Mouse (Mus musculus): ENCODE data around the gene Scnn1a.

The Scnn1a gene

DNA sequence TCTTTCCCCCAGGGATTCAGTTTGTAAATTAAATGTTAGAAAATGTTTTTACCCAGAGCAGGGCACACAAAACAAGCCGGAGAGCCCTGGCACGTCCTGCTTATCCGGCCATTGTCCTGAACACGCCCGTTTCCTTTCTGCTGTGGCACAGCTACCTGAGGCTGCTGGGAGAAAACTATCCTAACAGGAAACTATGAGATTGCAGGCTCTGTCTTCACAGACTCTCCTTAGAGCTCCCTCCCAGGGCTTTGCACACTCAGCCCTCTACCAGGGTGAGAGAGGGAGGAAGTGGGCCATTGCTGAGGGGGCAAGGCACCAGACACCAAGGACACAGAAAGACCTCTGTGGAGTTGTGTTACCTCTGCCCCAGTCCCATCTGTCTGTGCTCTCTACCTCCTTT is 19.8 kb downstream of the Scnn1a start:
- in situ Hi-C loops (cut with MboI): no loop called here

DNA sequence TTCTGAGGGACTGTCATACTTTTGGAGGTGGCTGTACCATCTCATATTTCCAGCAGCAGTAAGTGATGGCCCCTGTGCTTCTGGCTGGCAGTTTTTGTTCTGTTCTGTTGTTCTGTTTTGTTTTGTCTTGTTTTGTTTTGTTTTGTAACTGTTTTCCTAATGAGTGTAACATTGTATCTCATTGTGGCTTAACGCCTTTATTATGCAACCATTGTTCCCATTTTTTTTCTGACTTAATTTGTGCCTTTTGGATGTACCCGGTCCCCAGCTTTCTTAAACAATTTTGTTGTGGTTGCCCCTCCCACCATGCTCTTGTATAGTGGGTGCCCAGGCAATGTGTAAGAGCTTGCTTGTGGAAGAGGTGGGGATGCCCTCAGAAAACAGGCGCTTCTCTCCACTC is 21.7 kb downstream of the Scnn1a start:
- in situ Hi-C loops (cut with MboI): no loop called here

DNA sequence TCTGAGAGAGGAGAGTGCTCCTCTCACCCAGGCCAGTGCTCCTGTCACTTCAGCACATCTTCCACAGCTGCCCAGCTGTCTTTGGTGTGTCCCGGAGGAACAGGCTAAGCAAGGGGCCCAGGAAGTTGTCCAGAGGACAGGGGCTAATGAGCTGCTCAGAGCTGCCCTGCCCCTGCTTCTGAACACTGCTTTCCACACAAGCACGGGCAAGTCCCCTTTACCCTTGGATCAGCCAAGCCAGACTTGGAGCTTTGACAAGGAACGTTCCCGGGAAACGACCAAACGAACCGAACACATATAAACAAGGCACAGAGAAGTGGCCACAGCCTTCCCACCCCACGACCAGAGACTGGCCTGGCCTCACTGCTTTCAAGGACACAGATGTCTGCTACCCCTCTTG is 23.6 kb downstream of the Scnn1a start:
- in situ Hi-C loops (cut with MboI): no loop called here

DNA sequence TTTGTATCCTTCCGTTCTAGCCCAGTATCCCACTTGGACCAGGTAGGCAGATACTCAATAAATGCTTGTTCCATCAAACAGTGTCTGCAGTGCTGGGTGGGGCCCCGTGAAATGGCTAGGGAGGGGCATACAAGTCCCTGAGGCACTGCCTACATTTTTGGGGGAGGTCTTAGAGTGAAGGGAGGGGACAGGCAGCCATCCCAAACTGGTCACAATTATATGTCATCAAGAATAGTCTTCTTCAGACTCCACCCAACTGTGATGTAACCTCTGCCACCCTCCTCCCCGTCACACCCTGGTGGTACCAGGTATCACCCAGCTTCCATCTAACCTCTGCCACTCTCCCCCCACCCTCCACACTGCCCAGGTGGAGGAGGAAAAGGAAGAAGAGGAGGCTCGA is 24.4 kb downstream of the Scnn1a start:
- in situ Hi-C loops (cut with MboI): no loop called here

DNA sequence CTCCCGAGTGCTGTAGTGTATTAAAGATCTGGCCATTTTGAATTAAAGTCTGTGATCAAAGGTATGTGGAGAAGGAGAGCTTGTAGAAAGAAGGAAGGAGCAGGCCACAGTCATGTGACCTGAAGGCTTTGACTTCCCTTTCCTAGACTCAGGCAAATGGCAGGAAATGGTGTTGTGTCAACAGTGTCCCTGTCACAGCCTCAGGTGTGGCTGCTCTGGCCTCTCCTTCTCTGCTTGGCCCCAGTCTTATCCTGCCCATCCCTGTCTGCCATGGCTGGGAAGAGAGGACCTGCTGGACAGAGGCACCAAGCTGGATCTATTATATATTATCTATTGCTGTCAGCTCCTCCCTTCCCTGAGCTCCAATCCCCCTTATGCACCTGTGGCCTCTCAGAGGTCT is 25.2 kb downstream of the Scnn1a start:
- in situ Hi-C loops (cut with MboI): no loop called here

DNA sequence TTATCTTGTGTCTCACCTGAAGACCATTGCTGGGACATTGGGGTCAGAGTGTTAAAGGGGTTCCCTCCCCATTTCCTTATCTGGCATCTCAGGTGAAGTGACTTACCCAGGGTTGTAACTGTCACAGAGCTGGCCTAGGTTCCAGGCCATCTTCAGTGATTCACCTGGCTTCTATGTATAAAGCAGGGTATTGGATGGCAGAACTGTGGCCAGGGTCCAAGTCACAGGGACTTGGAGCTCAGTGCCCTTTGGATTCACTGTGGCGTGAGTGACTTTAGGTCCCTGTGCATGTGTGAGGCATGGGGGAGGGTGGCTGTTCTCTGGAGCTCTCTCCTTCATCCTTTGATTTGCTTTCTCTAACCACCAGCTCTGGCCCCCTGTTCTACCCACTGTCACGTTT is 25.6 kb downstream of the Scnn1a start:
- in situ Hi-C loops (cut with MboI): no loop called here

DNA sequence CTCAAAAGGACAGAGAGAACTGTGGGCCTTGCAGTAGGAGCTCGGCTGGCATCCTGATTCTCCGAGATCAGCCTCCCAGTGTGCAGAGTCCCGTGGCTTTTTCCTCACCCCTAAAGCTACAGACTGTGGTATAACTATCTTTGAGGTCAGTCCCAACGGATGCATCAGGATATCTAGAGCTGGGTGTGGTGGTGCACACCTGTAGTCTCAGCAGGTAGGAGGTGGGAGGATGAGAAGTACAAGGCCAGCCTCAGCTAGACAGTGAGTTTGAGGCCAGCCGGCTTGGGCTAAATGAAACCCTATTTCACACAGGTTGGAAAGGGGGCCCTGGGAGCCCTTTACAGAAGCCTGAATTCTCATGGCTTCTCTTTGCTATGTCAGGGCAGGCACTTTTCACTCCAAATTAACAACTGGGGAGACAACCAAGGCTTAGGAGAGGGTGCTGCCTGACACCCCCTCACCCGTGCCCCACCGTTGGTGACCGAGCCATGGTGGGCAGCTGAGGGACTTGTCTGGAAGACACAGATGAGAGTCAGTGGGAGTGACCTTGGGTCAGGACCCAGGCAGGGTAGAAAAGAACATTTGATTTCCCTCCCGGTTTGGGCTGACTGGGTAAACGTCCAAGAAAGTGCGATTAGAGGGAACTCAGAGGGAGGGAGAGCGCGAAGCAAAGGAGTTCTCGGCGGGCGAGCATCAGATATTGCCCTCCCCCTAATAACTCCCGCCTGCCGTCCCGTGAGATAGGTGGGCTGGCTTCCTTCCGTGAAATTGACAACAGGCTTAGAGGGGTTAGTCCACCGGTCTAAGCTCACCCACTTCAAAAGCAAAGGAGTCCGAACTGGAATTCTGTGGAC is 28.5 kb downstream of the Scnn1a start, which contains the start of gene Tnfrsf1a:
Gene Tnfrsf1a, plus strand, starts transcription at position 642 of the 854 bp plus-strand sequence.
- in situ Hi-C loops (cut with MboI): no loop called here

DNA sequence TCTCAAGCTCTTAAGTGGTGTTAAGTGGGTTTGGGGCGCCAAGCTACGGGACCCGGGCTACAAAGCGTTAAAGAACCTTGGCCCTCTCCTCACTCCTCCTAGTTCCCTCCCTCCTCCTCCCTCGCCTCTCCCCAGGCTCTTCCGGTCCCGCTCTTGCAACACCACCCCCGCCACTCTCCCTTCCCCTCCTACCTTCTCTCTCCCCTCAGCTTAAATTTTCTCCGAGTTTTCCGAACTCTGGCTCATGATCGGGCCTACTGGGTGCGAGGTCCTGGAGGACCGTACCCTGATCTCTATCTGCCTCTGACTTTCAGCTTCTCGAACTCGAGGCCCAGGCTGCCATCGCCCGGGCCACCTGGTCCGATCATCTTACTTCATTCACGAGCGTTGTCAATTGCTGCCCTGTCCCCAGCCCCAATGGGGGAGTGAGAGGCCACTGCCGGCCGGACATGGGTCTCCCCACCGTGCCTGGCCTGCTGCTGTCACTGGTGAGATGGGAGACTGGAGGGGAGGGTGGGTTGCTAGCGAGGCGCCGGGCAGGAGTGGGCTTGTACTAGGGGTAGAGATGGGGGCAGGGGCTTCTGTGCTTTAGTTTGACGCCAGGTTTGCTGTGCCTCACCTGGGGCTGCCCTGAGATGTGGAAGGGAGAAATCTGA is 29.2 kb downstream of the Scnn1a start:
- in situ Hi-C loops (cut with MboI): no loop called here

DNA sequence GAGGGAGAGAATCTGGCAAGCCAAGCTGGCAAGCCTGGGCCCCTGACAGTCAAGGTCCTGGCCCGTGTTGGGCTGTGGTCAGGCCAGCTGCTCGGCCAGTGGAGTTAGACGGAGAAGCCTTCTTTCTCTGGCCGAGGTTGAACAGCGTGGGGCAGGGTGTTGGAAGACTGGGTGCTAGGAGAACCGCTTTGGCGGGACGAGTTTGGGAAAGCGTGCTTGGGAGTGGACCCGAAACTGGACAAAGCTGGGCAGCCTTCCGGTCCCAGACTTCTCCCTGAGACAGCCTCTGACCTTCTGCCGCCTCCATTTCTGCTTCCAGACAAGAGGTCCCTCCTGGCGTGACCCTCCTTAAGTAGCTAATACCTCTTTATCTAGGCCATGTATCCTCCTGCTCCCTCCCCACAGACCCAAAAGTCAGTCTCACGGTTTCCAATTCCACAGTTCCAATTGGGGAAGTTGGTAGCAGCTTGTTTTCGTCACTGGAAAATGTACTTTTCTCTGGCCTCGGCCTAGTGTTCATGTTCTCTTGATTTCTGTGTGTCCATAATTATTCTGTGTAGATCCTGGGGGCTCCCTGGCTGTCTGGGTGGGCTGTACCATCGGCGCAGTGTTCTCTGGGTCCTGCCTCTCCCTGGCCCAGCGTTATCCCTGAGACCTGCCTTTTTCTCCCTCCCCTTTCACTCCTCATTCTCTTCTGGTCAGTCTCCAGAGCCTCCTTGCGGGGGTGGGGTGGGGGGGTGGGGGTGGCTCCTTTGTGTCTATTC is 30.0 kb downstream of the Scnn1a start:
- in situ Hi-C loops (cut with MboI): no loop called here

DNA sequence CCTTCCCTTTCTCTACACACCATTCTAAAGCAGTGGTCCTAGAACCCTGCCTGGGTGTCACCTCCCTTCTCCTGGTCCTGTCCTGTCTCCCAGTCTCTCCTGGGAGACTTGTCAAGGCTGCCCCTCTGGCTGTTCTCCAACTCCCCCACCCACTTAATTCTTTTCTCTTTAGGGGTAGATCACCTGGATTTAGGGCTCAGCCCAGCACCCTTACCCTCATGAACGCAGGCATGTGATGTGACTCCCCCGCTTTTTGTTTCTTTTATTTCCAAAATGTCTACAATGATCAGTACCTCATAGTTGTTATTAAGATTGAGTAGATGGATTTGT is 30.5 kb downstream of the Scnn1a start:
- in situ Hi-C loops (cut with MboI): no loop called here

DNA sequence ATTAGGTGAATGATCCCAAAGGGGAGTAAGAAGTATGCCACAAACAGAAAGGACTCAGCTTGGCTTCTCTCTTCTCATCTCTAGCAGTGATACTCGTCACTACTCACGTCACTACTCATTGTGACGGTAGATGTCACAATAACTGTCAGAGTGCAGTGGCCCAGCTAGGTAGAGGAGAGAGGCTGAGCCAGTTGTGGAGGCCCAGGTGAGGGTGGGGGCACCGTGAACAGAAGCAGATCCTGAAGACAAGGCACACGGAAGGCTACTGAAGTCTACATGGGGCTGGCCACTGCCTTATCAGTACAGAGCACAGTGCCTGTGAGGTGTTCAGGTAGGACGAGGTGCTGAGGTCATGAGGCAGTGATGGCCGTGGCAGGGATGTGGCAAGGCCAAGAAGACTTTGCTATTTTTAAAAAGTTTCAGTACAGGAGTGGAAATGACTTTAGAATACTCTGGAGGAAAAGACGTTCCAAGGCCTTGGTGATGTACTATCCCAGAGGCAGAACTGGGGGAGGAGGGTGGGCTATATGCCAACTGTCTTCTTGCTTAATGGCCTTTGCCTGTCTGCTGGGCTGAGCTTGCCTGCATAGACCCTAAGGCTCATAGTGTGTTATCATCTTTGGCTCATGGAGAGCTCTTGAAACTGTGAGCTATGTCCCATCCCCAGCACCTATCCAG is 31.0 kb downstream of the Scnn1a start:
- in situ Hi-C loops (cut with MboI): no loop called here

DNA sequence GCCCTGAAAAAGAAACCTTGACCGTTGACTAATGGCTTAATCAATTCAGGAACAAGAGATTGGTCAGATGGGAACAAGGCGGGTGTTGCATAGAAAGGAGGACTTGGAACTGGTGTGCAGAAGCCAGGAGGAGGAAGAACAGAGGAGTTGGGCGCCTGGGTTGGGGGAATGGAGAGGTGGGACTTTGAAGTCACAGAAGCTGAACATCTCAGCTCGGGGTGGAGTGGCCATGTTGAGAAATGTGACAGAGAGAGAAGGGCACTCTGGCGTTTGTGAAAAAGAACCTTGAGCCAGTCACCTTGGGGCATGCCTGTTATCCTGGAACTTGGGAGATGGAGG is 31.6 kb downstream of the Scnn1a start:
- in situ Hi-C loops (cut with MboI): no loop called here

DNA sequence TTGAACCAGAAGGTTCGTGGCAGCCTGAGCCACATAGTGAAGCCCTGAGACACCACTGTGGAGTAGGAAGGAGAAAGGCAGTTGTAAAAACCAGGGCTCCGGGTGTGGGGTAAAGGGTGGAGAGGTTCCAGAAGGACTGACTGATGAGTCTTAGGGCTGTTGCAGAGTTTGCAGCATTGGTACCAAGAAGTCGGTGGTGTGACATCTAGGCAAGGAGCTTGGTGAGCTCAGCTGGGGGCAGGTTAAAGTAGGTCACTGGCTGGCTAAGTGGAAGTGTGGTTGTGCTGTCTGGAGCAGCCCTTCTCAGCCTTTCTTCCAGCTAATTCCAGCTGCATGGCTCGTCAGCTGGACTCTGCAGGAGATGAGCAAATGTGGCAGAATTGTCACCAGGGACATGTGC is 32.4 kb downstream of the Scnn1a start:
- in situ Hi-C loops (cut with MboI): no loop called here

DNA sequence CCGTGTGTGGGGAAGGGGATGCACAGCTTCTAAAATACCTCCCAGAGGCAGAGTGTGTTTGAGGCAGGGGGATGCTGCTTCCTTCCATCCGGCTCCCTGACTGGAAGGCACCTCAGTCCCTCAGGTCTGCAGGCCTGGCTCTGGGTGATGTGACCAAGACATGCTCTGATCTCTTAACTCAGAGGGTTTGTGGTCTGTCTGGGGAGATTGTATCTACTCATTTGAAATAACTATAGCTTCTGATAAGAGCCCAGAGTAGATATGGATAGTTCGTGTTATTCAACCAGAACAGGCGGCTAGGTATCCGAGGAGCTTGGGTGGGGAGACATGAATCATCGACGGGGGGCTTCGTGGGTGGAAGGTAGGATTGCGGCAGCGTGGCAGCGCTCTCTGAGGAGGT is 32.8 kb downstream of the Scnn1a start:
- in situ Hi-C loops (cut with MboI): no loop called here

DNA sequence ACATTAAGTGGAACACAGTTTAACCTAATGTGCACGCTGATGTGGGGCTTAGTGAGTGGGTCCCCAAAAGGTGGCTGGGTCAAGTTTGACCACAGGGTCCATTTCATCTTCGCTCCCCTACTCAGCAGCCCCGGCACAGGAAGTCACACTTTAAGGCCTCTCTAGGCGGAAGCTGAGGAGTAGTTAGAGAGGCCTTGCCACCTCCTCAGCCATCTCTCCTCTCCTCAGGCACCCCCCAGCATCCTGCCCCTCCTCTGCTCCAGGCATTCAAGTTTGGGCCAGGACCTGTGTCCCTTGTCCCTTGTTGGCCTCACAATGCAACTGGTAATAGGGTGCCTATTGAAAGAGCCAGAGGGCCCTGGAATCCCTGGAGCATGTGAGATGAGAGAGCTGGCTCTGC is 33.2 kb downstream of the Scnn1a start:
- in situ Hi-C loops (cut with MboI): no loop called here

DNA sequence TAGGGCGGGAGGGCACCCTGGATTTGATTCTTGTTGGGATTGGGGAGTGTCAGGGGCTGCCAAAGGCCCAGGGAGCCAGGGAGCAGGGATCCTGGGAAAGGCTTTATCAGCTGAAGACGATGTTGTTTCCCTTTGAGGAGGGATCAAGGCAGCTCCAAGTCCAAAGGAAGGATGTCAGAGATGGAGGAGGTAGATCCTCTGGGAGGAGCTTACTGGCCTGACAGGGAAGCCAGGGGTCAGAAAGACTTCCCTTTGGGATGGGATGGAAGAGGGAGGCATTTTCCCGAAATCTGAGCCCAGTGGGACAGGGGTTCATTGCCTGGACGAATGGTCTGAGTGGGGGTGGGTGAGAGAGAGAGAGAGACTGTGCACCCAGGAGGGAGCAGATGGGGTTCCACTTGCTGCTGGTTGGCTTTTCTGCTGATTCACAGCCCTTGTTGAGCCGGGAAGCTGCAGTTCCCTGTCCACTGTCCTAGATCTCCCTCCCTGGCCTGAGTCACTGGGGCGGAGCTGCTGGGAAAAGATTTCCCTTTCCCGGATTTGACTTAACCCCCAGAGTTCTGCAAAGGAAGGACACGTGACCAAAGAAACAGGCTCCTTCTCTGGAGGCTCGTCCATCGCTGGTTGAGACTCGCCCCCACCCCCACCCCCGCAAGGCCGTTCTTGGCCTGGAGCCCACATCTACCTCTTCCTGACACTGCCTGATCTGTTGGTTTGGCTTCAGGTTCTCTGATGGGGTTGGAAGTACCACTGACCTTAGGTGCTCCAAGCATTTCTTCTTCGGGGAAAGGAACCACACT is 34.1 kb downstream of the Scnn1a start:
- in situ Hi-C loops (cut with MboI): no loop called here

DNA sequence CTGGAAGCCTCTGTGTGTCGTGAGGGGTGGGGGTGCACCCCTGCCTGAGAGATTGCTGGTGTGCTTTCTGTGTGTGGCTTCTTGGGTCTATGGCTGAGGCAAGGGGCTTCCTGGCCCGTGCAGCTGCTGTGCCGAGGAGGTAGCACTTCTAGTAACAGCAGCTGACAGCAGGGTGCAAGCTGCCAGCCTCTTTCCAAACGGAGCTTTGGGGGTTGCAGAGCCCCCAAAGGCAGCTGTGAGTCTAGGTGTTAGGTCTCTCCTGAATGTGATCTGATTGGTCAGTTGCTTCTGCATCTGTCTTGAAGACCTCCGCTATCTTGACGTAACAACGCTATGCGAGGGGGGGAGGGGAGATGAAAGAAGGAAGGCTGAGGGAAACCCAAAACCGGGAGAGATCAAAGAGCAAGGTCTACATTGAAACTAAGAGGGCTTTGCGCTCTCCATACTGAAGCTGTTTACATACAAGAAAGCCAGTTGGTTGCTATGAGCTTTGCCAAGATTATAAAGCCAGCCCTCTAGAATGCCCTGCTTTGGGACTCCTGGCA is 34.8 kb downstream of the Scnn1a start:
- in situ Hi-C loops (cut with MboI): no loop called here

DNA sequence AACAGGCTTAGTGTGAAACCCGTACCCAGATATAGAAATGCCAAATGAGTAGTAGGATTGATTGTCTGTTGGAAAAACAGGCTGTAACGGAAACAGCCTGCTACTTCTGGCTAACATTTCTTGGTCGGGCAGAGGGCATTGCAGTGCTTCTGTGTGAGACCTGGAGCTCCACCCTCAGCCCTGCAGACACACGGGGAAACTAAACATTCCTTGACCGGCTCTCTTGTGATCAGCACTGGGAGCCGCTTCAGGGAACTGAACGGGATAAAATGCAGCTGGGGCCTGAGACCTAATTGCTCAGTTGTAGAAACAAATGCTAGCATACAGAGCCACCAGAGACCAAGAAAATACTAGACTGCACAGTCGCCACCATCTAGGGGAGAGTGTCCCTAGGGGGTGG is 35.8 kb downstream of the Scnn1a start:
- in situ Hi-C loops (cut with MboI): no loop called here

DNA sequence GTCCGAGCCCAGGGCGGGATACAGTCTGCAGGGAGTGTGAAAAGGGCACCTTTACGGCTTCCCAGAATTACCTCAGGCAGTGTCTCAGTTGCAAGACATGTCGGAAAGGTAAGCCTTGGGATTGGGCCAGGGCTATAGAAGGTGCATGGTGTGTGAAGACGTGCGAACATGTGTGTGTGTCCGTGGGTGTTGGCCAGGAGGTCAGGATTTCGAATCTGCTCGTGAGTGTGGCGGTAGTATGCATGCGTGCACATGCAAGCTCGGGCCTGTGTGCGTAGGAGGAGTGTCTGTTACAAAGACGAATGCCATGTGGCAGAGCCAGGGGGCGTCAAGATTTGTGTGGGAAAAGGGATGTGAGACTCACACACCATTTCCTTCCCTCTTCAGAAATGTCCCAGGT is 36.9 kb downstream of the Scnn1a start:
- in situ Hi-C loops (cut with MboI): no loop called here

DNA sequence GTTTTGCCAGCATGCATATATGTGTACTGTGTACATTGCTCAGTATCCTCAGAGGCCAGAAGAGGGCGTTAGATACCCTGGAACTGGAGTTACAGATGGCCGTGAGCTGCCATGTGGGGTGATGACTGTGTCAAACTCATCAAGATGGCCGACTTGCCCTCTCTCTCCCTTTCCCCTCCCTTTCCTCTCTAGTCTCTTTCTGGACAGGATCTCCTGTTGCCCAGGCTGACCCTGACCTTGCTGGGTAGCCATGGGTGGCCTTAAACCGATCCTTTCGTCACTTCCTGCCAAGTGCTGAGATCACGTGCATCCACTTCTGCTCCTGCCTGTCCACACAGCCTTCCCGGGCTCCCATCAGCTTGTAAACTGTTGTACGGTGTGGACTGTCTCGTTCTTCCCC is 39.5 kb downstream of the Scnn1a start:
- in situ Hi-C loops (cut with MboI): no loop called here

DNA sequence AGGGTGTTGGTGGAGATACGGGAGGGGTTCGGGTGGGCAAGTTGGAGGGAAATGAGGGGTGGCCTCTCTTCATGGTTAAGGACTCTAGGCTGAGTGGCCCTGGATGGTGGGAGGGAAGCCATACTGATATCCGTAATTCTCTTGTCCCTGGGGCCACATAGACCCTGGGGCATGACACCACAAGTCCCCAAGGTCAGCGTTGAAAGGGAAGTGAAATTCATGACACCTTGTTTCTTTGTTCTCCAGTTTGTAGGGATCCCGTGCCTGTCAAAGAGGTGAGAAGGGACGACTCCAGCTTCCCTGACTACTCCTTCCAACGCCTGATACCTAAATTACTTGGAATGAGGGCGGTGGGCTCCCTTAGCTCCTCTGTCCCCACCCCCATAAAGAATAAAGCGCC is 40.4 kb downstream of the Scnn1a start:
- in situ Hi-C loops (cut with MboI): no loop called here
